Mouse (Mus musculus) thymus, adult 2 months (tissue): Measurements from ENCODE around the gene Arhgap31.

ENCODE experiments used
- CTCF ChIP-seq: fragments of 200-500 bp; IDR thresholded peaks from 2 replicates; pipeline ENCODE4 v1.5.1; 2012; ENCODE audit warnings: mild to moderate bottlenecking, control low read depth, low read length, moderate library complexity, borderline replicate concordance; ENCODE audit not compliant: control insufficient read depth, poor library complexity, insufficient read depth; ENCODE audit errors: extremely low read depth
- POLR2A ChIP-seq: fragments of 200-500 bp; IDR thresholded peaks from 2 replicates; pipeline ENCODE4 v1.6.1; 2012; ENCODE audit warnings: mild to moderate bottlenecking, low read length, control low read depth, moderate library complexity; ENCODE audit not compliant: control insufficient read depth, poor library complexity, insufficient read depth; ENCODE audit errors: extremely low read depth

DNA sequence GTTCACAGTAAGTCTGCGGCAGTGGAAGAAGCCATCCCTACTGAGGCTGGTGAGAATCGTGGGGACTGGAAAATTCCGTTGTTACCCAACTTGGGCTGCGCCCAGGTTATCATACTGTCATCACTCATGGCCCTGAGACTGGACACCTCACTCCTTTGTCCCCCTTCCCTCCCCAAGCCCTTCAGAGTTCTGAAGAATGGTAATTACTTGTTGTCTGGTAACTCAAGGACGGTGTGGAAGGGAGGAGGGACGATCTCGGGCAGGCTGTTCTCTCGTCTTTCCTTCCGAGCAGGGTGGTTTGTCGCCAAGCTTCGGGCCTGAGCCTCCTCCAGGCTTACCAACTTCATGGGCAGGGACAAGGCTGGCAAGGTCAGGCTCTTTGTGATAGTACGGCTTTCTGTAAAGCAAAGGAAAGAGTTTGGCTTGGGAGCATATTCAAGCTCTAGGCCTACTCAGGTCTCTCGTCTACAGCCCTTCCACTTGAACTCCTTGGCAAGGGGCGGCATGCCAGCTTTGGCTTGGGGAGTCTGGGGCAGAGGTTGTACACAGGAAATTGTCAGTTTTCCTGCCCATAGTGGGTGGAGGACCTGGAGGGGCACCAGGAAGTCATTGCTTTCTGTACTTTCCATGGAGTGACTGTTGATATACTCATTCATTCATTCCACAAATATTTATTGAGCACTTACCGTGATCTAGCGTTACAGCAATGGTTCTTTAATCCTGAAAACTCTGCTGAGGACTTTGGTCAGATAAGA, 92.2 kb downstream of the Arhgap31 start:
- no peak for TF ChIP-seq CTCF
- TF ChIP-seq POLR2A, result no peak
